In genomic region chr9:63151072-63151870, GRCm38 (mm10) we compare ENCODE assay signal across 8 mouse cellular contexts. TPM values are rescaled to one million over a fixed set of nuclear protein-coding genes. Genes with fewer than 3 reads are reported as not detected.
A peak's percentile ranks its signal among the peaks of the same experiment; 100 is the strongest.
DNase-seq lines count a peak whose midpoint lies in the region; ATAC-seq and TF ChIP-seq lines count a peak whose summit lies in the region.

No protein-coding gene starts in this region.

- H3K4me3 ChIP-seq in thymus, adult 2 months (ENCODE audit: control insufficient read depth, insufficient read depth, low read length) = no peak overlapping the region
- H3K4me3 ChIP-seq in forebrain, embryonic 14.5 days (ENCODE audit: low read depth, low read length) = no peak overlapping the region
- H3K4me3 ChIP-seq in hindbrain, embryonic 15.5 days = peak overlapping the region; percentile 44
- no peak overlapping the region for H3K4me3 ChIP-seq in liver, embryonic 14.5 days (ENCODE audit: insufficient read depth in 1 of 2, low read depth in 2 of 2, low read length in 2 of 2)

- H3K4me1 ChIP-seq in thymus, adult 2 months (replicated peaks; ENCODE audit: control insufficient read depth, insufficient read depth, low read length) = peaks cover 5% of the 10 kb centered on the region
- peaks cover 2% of the 10 kb centered on the region for H3K4me1 ChIP-seq in forebrain, embryonic 14.5 days (ENCODE audit: control insufficient read depth, insufficient read depth, low read length)
- peaks cover 46% of the 10 kb centered on the region for H3K4me1 ChIP-seq in hindbrain, embryonic 15.5 days (replicated peaks)
- no peaks in the 10 kb centered on the region for H3K4me1 ChIP-seq in liver, embryonic 14.5 days (replicated peaks; ENCODE audit: control insufficient read depth in 2 of 2, insufficient read depth in 2 of 2, low read length in 1 of 2)

- TF ChIP-seq CTCF in thymus, adult 2 months (IDR thresholded peaks at IDR 0.05; ENCODE audit: borderline replicate concordance, control insufficient read depth, extremely low read depth, insufficient read depth, low read length, poor library complexity) = no peak
- TF ChIP-seq CTCF in liver, embryonic 14.5 days (IDR thresholded peaks at IDR 0.05; ENCODE audit: low read depth) = no peak

- no peaks in the 10 kb centered on the region for H3K36me3 ChIP-seq in thymus, adult 2 months (ENCODE audit: control insufficient read depth, insufficient read depth, low read length)
- H3K36me3 ChIP-seq in forebrain, embryonic 14.5 days (ENCODE audit: control insufficient read depth, insufficient read depth, low read length) = no peaks in the 10 kb centered on the region
- H3K36me3 ChIP-seq in hindbrain, embryonic 15.5 days = no peaks in the 10 kb centered on the region
- no peaks in the 10 kb centered on the region for H3K36me3 ChIP-seq in liver, embryonic 14.5 days (replicated peaks; ENCODE audit: control insufficient read depth, insufficient read depth, low read depth)

- peak; percentile 37; the same call in 1 of the 2 replicates for ATAC-seq in forebrain, embryonic 14.5 days
- ATAC-seq in hindbrain, embryonic 15.5 days (ENCODE audit: low FRiP score, low read depth) = peak; percentile 49; the same call in 1 of the 2 replicates
- no peak for ATAC-seq in liver, embryonic 14.5 days (ENCODE audit: insufficient read depth)
- no peak for ATAC-seq in cerebellum, adult (ENCODE audit: insufficient number of reproducible peaks, low FRiP score, low TSS enrichment)

- H3K4me2 ChIP-seq in forebrain, embryonic 14.5 days (ENCODE audit: low read length) = no peak overlapping the region
- H3K4me2 ChIP-seq in hindbrain, embryonic 15.5 days = peak overlapping the region; percentile 66
- H3K4me2 ChIP-seq in liver, embryonic 14.5 days (ENCODE audit: low read depth) = no peak overlapping the region

- TF ChIP-seq POLR2A in thymus, adult 2 months (IDR thresholded peaks at IDR 0.05; ENCODE audit: control insufficient read depth, extremely low read depth, insufficient read depth, low read length, poor library complexity) = no peak

- no peaks in the 10 kb centered on the region for H3K9me3 ChIP-seq in forebrain, embryonic 14.5 days (replicated peaks; ENCODE audit: control insufficient read depth, low read length)
- no peaks in the 10 kb centered on the region for H3K9me3 ChIP-seq in hindbrain, embryonic 15.5 days
- no peaks in the 10 kb centered on the region for H3K9me3 ChIP-seq in liver, embryonic 14.5 days (ENCODE audit: control insufficient read depth, low read length)

- H3K27me3 ChIP-seq in thymus, adult 2 months (ENCODE audit: control insufficient read depth, insufficient read depth, low read length) = peaks cover 37% of the 10 kb centered on the region
- H3K27me3 ChIP-seq in forebrain, embryonic 14.5 days (replicated peaks; ENCODE audit: control insufficient read depth, insufficient read depth, low read length) = peaks cover 92% of the 10 kb centered on the region
- H3K27me3 ChIP-seq in hindbrain, embryonic 15.5 days = peaks cover 77% of the 10 kb centered on the region
- peaks cover 76% of the 10 kb centered on the region for H3K27me3 ChIP-seq in liver, embryonic 14.5 days (ENCODE audit: control insufficient read depth, insufficient read depth, low read length)

- H3K9ac ChIP-seq in forebrain, embryonic 14.5 days (ENCODE audit: low read length) = no peak overlapping the region
- no peak overlapping the region for H3K9ac ChIP-seq in hindbrain, embryonic 15.5 days
- no peak overlapping the region for H3K9ac ChIP-seq in liver, embryonic 14.5 days (replicated peaks)

- 9% methylated on average over 20 of the region's 20 CpGs for WGBS in thymus, adult 2 months
- 1% methylated on average over 20 of the region's 20 CpGs for WGBS in forebrain, embryonic 14.5 days
- 3% methylated on average over 20 of the region's 20 CpGs for WGBS in hindbrain, embryonic 15.5 days
- WGBS in liver, embryonic 14.5 days (ENCODE audit: insufficient replicate concordance) = 5% methylated on average over 20 of the region's 20 CpGs

- H3K27ac ChIP-seq in thymus, adult 2 months (ENCODE audit: control insufficient read depth, insufficient read depth, low read length) = no peak overlapping the region
- H3K27ac ChIP-seq in forebrain, embryonic 14.5 days (ENCODE audit: low read depth, low read length) = no peak overlapping the region
- H3K27ac ChIP-seq in hindbrain, embryonic 15.5 days (replicated peaks) = peak overlapping the region; percentile 34
- no peak overlapping the region for H3K27ac ChIP-seq in liver, embryonic 14.5 days

- no peak for TF ChIP-seq EP300 in liver, embryonic 14.5 days (IDR thresholded peaks at IDR 0.05; ENCODE audit: low read depth)

- DNase-seq in thymus, adult 2 months = peak; percentile 48
- DNase-seq in thymus, adult 18-20 months = no peak
- peak; percentile 61 for DNase-seq in forebrain, embryonic 14.5 days (ENCODE audit: low spot score)
- DNase-seq in liver, embryonic 14.5 days (ENCODE audit: low read depth in 3 of 3, low spot score in 3 of 3) = peak; percentile 24 to 35 (median 29)
- DNase-seq in retina, embryonic 14.5 days (ENCODE audit: low spot score) = peak; percentile 86
- no peak for DNase-seq in layer of hippocampus, adult 9-10 months (ENCODE audit: low spot score)

RNA-seq across cellular contexts. Expression of gene Skor1, which starts 2.5 kb away (rescaled TPM):
- polyA plus RNA-seq in thymus, adult 2 months (2012; rRNA removed) = 0.04 and 0.09 TPM in 2 replicates
- polyA plus RNA-seq in forebrain, embryonic 14.5 days (2014; fragmentation: Nextera tagmentation; extraction: Ambion mirVana) = 0.27 and 0.30 TPM in 2 replicates
- 15.0 and 20.5 TPM in 2 replicates for polyA plus RNA-seq in hindbrain, embryonic 15.5 days (2015; fragmentation: Nextera tagmentation; extraction: Ambion mirVana)
- 0.01 and 0.02 TPM in 2 replicates for polyA plus RNA-seq in liver, embryonic 14.5 days (2012; rRNA removed)
- not detected in 2 replicates for polyA plus RNA-seq in liver, embryonic 14.5 days (2014; fragmentation: Nextera tagmentation; extraction: Ambion mirVana)

Comparison
In these comparisons a context has a peak if more than half of its experiments do, and no peak if none do; other contexts are left out.
1. DNase-seq: peak in thymus, adult 2 months (single experiment), forebrain, embryonic 14.5 days (single experiment), liver, embryonic 14.5 days (3 of 3) and retina, embryonic 14.5 days (single experiment); none in thymus, adult 18-20 months (0 of 2) and layer of hippocampus, adult 9-10 months (single experiment).
2. ATAC-seq: peak in forebrain, embryonic 14.5 days (single experiment) and hindbrain, embryonic 15.5 days (single experiment); none in liver, embryonic 14.5 days (single experiment) and cerebellum, adult (single experiment).
3. RNA of gene Skor1, which starts 2.5 kb away (polyA plus RNA-seq): 15.0 to 20.5 TPM in hindbrain, embryonic 15.5 days; 0.27 to 0.30 TPM in forebrain, embryonic 14.5 days, 0.04 to 0.09 TPM in thymus, adult 2 months and 0.01 to 0.02 TPM in liver, embryonic 14.5 days; every median in the first group is over 10 times any median in the second.